Mouse (Mus musculus) kidney, adult 18-20 months (tissue): Measurements from ENCODE around the gene Ipp.

Experiments used
- DNase-seq: peaks from one replicate; pipeline ENCODE4 v3.0.0; 2021

The Ipp gene

DNA sequence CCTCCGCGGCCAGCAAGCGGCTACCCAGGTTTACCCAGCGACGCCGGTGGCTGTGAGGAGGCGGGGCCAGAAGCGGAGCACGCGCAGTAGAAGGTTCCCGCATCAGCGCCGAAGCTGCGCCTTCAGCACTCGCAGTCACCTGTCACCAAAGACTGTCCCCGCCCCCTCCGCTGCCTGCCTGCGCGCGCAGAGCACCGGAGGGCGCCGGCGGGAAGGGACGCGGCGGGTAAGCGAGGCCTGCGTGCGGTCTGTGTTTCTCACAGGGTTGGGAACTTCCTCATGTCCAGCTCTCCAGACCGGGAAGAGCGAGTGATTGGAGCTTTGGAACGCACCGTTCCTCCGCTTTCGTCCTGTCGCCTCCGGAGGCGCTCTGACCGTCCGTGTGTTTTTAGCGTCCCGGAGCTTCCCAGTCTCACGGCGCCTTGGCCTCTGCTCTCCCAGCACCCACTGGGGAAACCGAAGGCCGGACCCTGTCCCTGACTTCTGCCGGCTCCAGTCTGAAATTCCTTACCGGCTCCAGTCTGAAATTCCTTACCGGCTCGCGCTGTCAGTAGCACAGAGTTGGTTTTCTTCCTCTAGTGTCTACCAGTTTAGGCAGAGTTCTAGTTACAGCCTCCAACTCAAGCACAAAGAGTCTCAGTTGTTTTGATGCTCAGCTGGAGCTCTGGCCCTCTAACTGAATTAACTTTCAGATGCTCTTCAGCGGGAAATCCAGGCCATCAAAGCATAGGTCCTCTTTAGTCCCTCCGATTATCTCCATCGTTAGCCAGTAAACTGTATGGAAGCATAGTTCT, at the start of gene Ipp:
Gene Ipp, plus strand, starts transcription at position 125 of the 794 bp plus-strand sequence.
- DNase-seq, result peak; percentile 96

DNA sequence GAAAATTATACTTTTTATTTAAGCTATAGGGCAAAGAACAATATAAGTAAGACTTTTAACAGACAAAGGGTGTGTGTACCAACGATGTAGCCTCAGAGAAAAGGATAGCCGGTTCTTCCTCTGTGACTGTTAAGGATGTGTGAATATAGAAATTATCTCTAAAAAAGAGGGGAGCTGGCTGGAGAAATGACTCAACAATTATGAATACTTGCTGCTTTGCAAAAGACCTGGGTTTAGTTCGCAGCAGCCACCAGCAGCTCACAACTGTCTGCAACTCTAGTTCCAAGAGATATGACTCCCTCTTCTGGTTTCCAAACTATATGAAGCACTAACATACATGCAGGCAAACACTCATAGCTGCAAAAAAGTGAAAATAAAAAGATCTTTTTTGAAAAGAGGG, 45.4 kb upstream of the Ipp start:
- no peak for DNase-seq

DNA sequence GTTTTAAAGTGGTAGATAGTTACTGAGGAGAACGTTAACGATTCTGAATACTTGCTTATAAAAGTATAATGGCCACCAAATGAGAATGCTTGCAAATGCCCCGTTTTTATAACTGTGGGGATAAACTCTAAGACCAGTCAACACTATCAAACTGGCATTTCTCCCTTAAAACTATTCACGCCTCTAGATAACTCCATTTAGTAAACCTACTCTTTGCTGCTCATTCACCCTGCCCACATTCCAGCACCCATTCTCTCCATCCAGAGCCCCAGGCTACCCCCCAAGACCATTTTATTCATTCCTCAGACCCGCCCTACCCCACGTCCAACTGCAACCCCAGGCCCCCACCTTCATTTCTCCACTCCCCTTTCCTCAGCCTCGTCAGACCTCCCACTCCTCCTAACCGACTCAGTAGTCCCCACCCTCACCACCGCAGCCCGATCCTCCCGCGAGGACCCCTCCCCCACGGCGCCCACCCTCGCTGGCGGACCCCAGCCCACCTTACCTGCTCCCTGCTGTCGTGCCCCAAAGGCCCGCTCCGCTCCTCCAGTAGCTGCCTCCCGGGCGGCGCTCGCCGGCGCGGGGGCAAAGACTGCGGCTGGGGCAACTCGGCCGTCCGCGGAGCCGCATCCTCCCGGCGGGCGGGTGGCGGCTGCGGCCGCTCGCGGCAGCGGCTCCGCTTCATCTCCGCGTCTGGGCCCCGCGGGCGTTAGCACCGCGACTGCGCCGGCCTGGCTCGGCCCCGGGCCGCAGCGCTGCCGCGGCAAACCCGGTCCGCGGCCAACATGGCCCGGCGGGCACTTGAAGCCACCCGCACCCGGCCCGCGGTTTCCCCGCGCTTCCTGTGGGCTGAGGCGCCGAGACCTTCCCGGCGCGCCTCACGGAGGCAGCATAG, 43.9 kb upstream of the Ipp start:
- DNase-seq, result peak; percentile 62

DNA sequence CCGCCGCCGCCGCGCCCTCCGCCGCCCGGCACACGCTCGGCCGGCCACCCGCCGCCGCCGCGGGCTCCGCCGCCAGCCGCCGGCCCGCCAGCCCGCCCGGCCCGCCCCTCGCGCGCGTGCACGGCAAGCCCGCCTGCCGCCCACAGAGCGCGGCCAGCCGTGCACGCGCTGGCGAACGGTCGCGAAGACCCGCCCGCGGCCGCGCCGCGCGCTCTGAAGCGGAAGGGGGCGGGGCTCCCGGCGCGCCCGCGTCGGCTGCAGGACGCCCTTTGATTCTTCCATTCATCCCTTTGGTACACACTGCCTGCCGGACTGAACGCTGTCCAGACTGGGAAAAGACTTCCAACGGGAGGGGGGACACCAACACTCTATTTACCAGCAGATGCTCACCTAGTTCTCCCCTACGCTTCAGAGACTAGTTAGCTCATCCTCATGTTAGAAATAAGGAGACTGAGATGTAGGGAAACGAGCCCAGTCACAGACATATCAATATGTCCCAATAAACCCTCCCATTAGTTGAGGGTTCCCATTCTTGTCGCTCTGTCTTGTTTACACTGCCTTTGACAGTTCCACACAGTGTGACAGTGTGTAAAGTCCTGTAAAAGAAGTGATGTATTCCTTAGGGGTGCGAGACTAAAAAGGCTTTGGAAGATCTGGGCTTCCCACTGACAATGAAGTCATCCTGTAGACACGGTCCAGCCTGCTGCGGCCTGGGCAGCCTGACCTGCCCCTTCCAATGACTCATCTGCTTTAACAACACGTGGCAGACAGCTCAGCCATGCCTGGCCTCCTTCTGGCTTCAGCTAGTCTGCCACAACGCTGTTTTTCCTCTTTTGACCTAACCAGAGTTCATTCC, 43.0 kb upstream of the Ipp start, which contains the start of gene Mast2:
Gene Mast2, minus strand, starts transcription at position 58 of the 856 bp plus-strand sequence.
- peak; percentile 87 for DNase-seq

DNA sequence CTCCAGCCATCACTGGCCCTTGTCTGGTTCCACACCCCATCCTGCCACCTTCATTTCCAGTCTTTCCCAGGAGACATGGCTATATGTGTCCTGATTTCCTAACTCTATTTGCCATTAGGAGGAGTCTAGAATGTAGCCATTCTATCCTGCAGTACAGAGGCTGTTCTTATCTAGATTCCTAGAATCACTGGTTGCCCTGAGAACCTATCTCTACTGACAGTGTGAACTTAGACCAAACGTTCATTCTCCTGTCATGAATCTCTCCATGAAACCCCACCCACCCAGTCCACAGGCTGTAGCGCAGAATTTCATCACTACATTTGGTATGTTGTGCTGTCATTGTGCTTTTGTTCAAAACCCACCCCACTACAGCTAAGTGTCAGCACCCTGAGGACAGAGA, 26.0 kb upstream of the Ipp start:
- DNase-seq, result no peak

DNA sequence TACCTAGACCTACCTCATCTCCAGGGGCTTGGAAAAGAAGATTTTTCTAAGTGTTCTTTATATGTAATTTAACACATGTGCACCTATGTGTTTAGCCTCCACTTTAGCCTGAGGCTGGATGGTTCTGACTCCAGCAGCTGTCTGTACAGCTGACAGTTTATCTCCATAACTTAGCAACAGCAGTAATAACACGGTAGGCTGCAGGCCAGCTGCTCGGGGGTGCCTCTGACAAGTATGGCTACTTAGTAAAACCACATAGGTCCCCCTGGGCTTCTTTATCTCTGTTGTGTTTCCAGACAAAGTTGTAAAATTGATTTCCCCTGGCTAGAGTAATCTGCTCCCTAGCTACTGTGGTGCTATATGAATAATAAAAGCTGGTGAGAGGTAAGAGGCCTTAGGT, 23.9 kb upstream of the Ipp start:
- no peak for DNase-seq

DNA sequence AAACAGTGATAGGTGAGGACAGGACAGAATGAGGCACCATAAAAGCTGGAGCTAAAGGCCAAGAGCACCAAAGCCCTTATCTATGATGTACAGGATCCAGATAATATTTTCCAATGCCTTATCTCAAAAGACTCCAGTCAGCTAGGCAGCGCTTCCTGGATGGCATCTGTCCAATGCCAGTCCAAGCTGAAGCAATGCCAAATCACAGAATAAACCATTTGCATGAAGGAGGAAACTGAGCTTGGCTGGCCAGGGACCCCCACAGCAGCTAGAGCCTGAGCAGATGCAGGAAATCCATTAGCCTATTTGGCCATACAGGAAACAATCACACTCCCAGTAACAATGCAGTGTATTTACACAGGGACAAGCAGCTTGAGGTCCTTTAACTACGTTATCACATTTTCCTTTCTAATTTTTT, 16.2 kb upstream of the Ipp start:
- DNase-seq, result peak; percentile 31

DNA sequence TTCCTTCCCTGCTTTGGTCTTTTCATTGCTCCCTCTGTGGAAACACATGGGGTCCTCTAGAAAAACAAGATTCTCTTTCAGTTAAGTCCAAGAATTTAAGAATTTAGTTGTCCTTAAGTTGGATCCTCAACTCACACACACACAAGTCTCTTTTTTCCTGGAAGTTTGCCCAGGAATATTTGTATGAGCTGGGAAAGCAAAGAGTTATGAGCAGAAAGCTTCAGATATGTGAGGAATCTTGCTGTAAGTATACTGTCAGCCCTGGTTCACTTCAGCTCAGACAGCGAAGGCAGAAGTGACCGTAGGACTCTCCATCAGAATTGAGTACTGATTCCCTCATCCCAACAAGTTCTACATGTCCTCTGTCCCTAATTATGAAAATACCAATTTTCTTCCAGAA, 15.5 kb upstream of the Ipp start:
- DNase-seq, result no peak

GRCm38 (mm10) chr4:116492460-116492859, 14.9 kb upstream of the Ipp start:
- no peak for DNase-seq

DNA sequence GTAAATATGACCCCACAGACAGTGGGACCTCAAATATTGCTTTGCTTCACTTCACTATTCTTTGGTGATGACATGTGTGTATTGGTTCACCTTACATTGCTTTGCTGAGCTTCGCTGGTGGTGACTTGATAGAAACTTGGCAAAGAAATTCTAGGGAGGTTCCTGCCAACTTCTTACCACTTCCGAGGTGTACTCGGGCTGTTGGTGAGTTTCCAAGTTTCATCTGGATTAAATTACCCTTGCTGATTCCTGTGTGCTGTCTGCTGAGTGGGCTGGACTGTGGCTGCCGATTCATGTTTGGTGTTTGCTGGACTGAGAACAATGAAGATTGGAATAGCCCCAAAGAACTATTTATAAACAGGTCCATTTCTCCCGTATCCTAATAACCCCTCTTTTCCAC, 13.7 kb upstream of the Ipp start:
- DNase-seq, result no peak

DNA sequence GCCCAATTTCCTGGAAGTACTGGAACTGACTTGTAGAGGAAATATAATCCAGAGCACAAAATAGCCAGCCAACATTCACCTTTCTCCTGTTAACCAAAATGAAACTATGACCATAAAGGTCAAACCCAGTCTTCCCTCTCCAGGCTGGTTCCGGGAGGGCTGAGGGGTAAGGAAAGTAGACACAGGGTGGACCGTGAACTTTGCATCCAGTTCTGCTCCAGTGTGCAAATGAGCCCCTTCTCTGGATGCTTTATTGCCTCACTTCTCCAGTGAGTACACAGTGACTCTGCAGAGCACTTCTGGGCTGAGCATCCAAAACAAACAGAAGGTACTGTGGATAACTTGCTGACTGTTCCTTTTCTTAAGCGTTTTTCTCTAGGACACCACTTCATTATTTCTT, 7.4 kb upstream of the Ipp start:
- DNase-seq, result peak; percentile 7

DNA sequence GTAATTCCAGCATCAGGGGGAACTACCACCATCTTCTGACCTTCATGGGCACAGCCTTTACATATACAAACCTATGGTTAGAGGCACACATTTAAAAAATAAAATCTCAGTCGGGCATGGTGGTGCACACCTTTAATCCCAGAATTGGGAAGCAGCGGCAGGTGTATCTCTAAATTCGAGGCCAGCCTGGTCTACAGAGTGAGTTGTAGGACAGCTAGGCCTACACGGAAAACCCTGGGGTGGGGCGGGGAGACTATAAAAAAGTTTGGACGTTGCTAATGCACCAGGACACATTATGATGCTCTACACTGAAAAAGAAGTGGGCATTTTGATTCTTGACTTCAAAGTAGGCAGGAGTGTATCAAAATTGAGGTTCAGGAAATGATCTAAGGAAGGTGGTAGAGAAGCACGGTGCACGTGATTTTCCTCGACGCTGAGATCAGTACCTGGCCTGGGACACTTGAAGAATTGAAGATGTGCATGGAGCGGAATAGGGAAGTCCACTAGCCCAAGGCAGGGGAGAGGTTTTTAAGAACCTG, 394 bp upstream of the Ipp start:
- no peak for DNase-seq

DNA sequence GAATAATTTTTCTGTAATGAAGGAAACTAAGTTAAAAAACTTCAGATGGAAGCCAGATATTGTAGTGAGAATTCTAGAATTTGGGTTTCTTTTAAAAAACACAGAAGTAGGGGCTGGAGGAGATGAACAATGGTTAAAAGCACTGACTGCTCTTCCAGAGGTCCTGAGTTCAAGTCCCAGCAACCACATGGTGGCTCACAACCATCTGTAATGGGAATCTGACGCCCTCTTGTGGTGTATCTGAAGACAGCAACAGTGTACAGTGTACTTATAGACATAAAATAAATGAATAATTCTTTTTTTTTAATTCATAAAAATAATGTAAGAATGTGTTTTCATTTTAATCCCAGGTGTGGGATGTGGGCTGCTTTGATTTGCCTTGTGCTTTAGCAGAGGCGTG, 23.8 kb downstream of the Ipp start:
- DNase-seq, result no peak

DNA sequence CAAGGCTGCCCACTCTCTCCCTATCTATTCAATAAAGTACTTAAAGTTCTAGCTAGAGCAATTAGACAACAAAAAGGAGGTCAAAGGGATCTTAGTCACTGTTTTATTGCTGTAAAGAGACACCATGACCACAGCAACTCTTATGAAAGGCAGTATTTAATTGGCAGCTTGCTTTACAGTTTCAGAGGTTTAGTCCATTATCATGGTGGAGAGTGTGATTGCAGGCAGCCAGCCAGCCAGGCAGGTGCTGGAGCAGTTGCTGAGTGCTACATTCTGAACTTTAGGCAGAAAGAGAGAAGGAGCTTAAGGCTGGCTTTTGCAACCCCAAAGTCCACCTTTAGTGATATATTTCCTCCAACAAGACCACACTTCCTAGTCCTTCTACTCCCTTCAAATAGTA, 29.0 kb downstream of the Ipp start:
- no peak for DNase-seq

GRCm38 (mm10) chr4:116537737-116538136, 30.4 kb downstream of the Ipp start:
- no peak for DNase-seq

- no peak for DNase-seq
Observed at GRCm38 (mm10) chr4:116550432-116550831, 43.1 kb downstream of the Ipp start.

GRCm38 (mm10) chr4:116553035-116553434, 45.7 kb downstream of the Ipp start:
- no peak for DNase-seq

DNA sequence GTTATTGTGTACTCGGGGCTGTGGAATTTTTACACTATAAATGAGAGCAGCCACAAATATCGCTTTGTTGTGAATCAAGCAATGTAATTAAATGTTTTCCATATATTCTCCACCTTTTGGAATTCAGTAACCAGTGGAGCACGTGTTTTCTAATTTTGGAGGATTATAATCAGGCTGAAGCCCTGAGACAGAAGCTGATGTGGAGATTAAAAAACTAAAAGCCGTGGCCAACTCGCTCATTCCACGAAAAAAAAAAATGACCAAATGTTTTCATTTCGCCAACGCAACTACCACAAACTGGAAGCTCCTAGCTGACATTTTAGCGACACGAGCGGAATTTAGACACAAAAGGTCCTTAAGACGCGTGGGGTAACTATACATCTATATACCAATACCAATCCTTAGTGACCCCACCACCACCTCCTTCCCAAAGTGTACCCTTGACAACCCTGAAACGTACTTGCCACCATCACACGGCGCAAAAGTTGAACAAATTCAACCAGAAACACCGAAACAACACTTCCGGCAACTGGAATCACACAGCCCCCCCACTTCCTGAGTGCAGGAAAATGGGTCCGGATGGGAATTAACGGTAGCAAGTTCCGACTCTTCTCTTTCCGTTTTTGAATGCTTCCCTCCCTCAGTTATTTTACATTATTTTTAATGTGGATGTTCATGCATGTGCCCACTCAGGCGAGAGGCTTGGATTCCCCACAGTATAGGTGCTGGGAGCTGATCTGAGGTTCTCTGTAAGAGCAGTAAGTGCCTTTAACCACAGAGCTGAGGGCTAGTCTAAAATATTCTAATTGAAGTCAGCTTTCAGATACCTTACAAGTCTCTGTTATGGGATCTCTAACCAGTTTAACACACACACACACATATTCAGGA, 48.3 kb downstream of the Ipp start, which contains the start of gene Tmem69:
Gene Tmem69, minus strand, starts transcription at position 524 of the 888 bp plus-strand sequence.
- peak; percentile 86 for DNase-seq

GRCm38 (mm10) chr4:116556561-116557305, 49.4 kb downstream of the Ipp start:
- peak; percentile 95 for DNase-seq

DNA sequence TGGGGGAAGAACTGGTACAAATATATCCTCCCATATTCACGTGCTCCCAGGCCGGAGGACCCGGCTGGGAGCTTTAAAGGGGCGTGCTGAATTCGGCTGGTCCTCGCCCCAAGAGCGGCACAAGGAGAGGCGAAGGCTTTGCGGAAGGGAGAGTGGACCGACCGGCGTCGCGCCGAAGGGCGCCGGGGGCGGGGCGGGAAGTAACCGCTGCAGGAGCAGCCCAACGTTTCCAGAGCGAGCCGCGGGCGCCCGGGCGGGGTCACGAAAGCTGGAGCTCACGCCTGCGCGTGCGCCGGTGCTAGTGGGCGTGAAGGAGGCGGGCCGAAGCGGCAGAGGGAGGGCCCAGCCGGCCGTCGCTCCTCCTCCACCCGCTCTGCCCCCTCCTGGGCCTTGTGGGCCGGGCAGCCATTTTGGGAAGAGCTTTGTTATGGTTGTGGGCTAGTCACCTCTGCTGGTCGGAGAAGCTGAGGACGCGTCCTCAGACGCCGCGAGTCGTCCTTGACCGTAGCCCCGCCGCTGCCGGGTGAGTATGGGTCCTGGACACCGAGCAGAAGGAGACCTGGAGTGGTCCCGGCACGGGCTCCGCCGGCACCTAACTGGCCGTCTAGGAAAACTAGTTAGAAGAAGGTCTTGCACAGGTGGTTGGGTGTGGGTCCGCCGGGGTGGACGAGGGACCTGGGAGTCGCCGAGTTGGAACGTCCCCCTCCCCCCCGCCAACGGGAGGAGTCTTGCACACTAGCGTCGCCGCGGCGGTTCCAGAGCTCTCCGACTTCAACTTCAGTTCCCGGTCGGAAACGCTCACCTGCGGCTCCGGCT, 50.2 kb downstream of the Ipp start, which contains the start of gene Gpbp1l1:
Gene Gpbp1l1, plus strand, starts transcription at position 353 of the 816 bp plus-strand sequence.
- DNase-seq, result peak; percentile 98
